Mouse (Mus musculus) CD4-positive, CD25-positive, alpha-beta regulatory T cell, adult 2 months (primary cell): ENCODE results near the gene Ajm1.

Source experiments
- DNase-seq: peaks from one replicate; pipeline ENCODE4 v3.0.0-alpha.2; 2012; ENCODE audit warnings: low read depth, low spot score

Ajm1 gene

DNA sequence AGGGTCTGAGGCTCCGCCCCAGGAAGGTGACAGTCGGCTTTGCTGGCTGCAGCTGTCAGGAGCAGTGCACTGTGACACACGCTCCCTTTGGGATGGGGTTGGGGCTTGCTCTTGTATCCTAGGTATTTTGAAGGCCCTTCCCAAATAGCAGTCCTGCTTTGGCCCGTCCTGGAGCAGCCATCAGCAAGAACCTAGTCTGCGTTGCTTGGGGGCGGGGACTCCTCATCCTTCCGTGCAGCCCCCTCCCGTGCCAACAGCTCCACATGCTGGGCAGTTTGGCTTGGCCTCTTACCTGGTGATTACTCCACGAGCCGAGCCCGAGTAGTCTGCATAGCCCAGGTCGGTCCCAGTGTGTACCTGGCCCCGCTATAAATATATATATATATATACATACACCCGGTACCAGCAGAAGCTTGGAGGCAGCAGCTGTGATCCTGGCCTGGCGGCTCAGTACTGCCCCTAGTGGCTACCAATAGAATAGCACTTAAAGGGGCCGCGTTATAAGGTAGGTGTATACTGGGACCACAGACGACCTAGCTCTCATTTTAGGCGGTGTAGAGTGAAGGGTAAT, at the start of gene Ajm1:
TSS of gene Ajm1 (minus strand) at position 464 of the 571 bp plus-strand sequence.
- DNase-seq: peak; percentile 87

DNA sequence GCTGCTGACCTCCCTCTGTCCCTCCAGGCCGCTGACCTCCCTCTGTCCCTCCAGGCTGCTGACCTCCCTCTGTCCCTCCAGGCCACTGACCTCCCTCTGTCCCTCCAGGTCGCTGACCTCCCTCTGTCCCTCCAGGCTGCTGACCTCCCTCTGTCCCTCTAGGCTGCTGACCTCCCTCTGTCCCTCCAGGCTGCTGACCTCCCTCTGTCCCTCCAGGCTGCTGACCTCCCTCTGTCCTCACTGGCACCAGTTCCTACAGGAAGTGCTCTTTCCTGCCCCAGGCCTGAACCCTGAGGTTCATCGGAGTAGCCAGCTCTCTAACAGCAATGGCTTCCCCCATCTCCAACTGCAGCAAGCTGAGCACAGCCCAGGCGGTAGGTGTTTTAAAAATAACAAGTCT, 47.2 kb upstream of the Ajm1 start:
- DNase-seq: no peak

DNA sequence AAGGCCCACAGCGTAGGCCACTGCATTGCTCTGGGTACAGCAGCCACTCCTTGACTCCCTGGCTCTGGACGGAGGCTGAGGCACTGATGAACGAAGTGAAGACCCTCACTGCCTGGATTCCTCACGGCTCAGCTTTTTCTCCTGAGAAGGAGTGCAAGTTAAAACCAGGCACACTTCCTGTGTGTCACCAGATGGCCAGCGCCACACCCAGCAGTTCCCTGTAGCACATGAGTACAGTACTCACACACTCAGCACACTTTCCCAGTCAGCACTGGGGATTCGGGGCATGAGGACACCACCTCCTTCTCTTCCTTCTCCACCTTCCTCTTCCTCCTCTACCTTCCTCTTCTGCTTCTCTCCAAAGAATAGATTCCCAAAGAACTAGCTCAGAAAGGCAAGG, 46.3 kb upstream of the Ajm1 start, which contains the start of gene Fcna:
TSS of gene Fcna (minus strand) at position 220 of the 400 bp plus-strand sequence.
- DNase-seq: no peak

DNA sequence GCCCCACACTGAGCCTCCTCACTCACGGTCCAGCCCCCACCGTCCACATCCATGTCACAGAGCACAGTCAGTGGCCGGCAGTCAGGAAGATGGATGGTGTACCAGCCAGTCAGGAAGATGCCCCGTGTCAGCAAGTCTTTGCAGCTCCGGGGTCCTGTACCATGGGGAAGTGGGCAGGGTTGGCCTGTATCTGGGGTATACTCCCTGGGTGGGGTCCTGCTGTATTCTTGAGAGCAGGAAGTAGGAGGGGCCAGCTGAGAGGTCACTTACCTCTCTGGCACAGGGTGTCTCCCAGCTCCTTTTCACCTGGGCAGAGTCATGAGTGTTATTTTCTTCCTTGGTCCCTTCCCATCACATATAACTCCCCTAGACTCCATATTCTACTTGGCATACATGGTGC, 44.4 kb upstream of the Ajm1 start:
- DNase-seq: no peak

DNA sequence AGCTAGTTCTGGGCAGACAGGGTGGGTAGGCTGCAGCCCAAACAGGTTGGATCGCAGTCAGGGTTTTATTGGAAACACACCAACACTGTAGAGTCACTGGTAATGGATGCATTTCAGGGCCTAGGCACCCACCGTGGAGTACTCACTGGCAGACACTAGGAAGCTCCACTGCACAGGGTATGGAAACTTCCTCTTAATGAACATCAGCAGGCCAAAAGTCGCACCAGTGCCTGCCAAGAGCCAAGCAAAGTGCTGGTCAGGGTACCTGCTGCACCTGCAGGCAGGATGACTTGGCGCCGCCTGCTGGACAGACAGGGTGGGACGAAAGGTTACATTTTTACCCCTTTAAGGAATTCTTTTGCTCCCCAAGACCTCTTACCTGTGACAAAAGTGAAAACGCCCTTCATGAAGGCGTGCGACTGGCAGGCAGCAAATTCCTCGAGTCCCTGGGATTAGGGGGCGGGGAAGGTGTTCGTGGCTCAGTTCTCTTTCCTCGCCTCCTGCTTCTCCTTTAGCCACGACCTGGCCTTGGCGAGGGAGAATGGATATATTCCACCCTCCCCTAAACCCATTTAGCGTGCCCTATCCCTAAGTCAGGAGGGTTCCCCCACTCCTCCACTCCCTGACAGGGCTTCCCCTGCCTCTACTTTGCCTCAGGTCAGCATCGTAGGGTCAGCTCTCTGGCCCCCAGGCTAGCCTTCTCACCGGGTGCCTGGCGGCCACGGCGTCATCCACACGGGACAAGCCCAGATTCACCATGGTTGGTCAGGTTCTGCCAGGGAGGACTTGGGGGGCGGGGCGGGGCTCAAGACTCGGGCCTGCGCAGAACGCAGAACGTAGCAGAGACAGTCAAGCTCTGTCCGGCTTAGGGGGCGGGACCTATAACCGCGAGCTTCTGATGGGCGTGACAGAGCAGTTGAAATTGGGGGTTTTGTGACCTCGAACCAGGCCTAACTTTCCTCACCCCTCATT, 40.0 kb upstream of the Ajm1 start, which contains the start of gene Tmem141:
TSS of gene Tmem141 (minus strand) at position 777 of the 972 bp plus-strand sequence.
- DNase-seq: peak; percentile 73

DNA sequence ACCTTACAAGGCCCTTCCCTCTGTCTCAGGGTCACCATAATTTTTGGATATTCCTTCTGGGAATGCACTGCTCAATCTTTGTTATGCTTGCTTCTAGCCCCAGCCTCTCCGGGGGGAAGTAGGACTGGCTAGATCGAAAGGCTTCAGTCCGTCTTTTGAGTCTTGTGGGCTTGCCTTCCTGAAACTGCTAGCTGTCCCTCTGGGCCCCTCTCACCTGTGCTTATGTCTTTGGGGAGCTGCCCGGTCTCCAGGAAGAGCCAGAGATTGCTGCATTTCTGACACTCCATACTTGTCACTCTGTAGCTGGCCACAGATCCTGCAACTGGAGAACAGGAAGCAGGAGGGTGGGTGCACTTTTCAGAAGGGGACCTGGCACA, 39.3 kb upstream of the Ajm1 start:
- DNase-seq: no peak

DNA sequence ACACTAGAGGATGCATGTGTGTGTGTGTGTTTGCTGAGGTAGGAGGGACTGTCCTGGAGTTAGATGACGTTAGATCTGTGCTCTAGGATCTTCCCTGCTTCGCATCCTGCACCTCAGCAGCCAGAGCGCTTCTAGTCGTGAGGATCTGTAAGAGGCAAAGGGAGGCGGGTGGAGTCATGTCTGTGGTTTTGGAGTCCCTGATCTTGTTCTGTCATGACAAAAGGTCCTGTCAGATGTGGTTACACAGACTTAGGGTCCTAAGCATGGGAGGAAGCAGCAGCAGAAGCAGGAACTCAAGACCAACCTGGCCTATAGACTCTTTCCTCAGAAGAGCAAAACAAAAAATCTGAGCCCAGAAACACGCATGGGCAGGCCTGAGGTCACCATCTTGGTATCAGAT, 38.8 kb upstream of the Ajm1 start:
- DNase-seq: peak; percentile 41

DNA sequence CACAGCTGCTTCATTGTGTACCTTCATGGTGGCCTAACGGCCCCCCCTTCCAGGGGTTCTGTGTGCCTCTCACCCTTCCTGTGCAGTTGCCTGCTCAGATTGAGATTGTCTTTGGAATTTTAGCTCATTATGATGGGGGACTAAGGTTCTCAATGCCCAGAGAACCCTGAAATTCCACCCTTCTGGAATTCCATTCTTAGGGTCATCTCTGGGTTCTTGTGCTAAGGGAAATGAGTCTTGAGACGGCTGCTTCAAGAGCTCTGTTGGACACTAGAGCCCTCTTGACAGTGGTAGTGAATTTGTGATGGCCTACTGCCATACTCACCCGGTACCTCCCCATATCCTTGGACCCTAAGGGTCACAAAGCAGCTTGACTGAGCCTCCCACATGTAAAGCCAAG, 36.0 kb upstream of the Ajm1 start, which contains the start of gene Ccdc183:
TSS of gene Ccdc183 (minus strand) at position 101 of the 400 bp plus-strand sequence.
- DNase-seq: no peak

DNA sequence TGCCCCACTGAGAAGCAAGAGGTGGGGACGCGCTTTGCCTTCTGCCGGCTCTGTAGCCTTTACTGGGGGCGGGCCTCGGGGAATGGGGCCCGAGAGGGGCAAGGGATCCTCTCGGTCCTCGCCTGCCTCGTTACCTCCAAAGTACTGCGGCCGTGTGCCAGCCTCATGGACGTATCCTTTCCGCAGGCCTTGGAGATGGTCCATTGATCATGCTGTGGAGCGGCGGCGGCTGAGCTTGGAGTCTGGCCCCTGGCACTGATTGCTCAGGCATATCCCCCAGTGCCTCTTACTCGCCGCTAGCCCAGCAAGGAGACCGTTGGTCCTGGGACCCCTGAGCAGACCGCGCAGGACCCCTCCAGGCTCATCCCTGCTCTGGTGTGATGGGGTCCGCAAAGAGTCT, 34.8 kb upstream of the Ajm1 start:
- DNase-seq: no peak

DNA sequence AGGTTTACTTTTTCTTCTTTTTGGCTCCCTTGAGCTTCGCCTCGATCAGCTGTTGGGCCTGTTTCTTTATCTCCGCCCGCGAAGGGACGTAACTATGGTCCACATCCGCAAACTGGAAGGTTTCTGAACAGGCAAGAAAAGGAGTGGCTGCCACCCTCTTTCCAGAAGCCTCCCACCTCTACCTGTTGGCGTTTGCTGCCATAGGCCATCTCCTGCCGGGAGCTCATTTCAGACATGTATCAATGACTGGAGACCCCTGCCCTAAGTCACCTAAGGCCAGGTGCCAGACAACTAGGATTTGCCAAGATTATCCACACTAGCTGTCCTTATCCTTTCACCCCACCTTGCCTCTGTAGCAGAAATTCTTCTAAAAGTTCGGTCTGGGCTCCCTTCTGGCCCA, 27.1 kb upstream of the Ajm1 start:
- DNase-seq: no peak

DNA sequence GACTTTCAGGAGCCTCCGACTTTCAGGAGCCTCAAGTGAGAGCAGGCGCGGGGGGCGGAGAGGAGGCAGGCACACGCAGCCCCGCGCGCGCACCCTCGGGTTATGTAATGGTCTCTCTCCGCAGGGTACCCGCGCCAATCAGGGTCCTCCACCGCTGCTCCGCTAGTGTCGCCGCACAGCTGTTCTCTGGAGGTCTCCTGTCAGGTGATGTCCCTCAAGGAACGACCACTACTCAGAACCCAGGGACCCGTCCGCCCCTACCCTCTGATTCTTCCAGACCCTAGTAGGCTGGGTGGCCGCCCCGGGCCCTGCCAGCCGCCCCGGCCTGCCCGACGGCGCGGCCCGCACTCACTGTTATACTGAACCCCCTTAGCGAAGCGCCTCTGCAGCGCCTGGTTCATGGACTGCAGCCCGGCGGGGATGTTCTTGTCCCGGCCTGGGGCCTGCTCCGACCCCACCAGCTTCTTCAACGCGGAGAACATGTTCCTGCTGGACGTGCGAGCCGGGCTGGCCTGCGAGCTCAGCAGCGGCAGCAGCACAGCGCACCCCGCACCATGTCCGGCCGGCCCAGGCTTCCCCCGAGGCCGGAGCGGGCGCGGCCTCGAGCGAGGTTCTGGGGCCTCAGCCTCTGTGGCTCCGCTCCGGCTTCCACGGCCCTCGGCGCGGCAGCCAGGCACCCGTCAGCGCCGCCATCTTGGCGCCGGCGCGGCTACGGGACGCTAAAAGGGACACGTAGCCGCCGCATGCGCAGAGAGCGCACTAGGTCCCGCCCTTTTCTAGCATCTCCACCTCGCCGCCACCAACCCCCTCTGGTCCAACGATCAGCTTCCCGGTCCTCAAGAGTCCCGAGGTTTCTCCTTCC, 26.4 kb upstream of the Ajm1 start, which contains the start of gene Rabl6:
TSS of gene Rabl6 (minus strand) at position 761 of the 862 bp plus-strand sequence.
- DNase-seq: peak; percentile 94

DNA sequence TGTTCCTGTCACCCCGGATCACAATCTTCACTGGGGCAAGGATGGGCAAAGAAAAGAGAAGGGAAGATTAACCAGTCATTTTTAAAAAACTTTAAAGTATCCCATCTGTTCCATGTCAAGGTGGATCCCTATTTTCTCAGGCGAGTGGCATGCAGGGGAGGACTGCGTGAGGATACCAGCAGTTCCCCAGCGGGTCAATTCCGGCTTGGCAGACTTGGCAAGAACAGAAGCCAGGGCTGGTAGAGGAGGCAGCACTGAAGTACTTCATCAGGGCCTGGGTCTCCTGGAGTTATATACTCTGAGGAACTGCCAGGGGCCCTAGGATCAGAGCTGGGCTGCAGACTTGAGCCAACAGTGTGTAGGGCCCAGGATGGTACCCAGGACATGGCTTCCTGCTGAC, 21.0 kb upstream of the Ajm1 start:
- DNase-seq: no peak

DNA sequence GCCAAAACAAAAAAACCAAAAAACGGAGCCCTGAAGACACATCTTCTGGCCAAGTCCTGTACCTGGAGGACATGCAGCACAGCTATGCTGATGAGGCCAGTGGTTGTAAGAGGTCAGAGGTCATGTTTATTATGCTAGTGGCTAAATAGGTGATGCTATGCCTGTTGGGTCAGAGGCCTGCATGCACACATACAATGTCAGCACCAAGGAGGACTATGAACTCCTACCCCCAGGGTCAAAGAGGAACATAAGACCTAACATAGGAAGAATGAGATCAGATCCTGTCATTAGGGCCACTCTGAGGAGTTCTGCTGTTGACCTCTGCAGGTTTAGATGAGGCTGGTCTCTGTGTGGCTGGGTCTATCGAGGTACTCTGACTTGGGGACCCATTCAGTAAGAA, 18.5 kb upstream of the Ajm1 start:
- no peak for DNase-seq

DNA sequence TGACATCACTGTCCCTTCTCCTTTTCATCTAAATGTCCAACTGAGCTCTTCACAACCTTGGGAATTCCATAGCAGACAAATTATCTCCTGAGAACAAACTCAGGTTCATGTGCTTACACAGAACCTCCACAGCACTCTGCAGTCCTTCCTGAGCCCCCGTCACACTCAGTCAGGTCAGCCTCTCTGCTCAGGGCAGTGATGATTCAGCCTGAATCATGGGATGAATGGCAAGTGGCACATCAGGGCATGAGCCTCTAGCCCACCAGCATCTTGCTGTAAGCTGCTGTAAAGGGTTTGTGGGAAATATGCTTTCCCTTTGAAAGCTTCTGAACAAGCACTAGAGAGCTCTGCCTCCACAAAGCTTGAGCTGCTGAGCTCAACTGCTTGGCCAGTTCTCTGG, 17.2 kb upstream of the Ajm1 start:
- no peak for DNase-seq

DNA sequence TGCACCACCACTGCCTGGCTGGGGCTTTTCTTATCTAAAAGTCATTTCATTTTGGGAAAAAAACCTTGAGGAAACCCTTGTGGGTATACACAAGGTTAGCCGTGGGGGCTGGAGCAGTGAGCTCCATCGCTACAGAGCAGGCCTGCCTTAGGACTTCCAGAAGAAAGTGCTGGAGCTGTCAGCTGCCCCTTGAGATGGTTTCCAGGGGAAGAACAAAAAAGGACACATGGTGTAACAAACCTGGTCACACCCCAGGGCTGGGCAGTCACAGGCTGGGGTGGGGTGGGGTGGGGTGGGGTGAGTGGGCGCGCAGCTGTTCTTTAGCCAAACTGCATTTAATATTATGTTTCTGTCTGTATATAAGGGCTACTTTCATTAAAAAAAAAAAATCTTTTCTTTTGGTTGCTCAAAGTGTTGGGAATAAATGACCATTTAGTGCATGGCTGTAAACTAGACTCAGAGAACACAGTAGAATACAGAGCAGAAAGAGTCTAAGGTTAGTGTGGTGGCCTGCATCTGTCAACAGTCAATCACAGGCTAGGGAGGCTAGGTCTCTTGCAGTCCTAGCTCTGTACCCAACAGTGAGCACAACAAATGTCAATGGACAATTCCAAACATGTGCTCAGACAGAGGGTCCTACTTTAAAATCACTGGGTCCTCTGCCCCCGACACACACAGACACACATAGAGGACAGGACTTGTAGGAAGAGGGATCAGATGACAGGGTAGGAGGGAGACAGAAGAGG, 15.4 kb upstream of the Ajm1 start:
- DNase-seq: no peak

DNA sequence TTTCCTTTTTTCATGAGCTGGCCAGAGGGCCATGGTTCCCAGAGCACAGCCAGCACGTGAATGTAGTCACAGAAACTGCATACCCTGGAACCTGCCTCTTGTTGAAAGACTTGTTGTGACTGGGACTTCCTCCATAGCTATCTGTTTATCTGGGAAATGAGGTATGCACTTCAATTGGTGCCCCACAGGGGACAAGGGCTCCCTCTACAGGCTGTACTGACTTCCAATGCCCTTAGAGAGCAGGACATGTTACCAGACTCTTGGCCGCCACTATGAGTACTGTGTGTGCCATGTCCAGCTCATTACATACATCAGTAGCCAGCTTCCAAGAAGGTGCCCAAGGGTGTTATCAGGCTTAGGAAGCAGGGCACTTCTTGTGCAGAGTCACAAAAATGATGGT, 10.3 kb upstream of the Ajm1 start:
- peak; percentile 58 for DNase-seq

DNA sequence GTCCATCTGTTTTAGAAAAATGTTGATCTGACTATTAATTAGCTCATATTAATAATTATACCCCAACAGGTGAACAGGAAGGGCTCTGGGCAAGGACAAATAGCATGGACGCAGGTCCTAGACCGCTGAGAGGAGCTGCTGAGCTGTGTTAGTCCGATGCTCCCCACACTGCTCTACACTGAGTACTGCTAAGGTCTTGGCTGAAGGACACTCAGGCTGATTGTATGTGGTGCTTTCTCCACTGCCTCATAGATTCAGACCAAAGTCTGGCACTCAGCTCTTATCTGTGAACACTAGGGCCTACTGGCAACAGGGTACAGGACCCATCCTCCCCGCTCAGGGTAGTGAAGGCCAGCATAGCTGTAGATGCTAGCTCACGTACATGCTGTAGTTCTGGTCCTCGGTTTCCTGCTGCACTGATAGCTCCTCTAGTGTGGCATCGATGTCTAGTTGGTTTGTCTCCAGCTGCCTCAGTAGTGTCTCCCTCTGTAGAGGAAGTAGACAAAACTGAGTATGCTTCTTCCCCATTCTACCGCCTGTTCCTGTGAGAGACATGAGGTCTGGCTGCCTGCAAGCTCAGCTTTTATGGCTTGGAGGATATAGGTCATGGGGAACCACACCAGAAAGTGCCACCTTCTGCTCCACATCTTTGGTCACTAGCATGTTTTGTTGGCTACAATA, 6.8 kb upstream of the Ajm1 start:
- no peak for DNase-seq

DNA sequence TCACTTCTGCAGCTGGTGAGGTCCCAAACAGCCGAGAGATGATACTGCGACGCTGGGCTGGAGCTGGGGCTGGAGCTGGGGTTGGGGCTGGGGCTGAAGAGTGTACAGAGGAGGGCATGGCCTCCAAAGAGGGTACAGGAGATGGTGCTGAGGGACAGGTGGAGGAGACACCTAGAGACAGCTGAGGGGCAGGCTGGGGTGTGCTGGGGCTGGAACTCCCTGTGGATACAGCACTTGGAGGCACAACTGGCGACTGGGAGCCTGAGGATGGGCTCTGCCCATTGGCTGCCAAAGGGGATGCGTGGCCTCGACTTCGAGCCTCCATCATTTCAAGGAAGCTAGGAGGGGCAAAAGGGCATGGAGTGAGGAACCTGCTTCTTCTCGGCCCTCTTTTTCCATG, 5.7 kb upstream of the Ajm1 start:
- no peak for DNase-seq

DNA sequence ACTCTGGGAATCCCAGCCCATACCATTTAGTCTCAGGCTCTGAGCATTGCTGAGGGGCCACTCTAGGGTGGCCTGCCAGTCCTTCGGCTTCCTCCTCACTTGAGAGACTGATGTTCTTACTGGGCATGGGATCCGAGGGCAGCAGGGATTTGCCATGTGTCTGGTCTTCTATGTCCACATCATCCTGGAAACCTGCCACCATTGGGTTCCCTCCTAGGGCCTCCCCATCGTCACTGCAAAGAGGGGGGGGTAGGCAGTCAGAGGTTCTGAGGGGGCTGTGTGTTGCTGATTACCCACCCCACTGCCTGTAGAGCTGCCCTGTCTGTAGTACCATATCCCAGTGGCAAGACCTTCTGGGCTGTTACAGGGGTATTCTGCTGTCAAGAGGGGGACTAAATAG, 4.0 kb upstream of the Ajm1 start:
- DNase-seq: no peak

DNA sequence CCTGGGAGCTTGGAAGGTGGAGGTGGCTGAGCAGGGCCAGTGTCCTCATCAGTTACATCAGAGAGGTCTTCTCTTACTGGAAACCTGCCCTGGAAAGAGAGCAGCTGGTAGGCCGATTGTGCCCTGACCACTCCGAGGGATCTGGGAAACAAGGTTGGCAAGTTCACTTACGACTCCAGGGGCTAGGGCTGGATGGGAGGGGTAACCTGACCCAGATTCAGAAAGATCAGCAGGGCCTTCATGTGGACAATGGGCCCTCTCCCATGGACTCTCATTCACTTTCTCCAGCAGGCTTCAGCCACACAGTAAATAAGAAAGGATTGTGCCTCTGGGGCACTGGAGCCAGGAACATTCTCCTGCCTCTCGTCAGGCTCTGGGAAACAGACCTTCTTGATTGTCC, 3.3 kb upstream of the Ajm1 start:
- DNase-seq: no peak

DNA sequence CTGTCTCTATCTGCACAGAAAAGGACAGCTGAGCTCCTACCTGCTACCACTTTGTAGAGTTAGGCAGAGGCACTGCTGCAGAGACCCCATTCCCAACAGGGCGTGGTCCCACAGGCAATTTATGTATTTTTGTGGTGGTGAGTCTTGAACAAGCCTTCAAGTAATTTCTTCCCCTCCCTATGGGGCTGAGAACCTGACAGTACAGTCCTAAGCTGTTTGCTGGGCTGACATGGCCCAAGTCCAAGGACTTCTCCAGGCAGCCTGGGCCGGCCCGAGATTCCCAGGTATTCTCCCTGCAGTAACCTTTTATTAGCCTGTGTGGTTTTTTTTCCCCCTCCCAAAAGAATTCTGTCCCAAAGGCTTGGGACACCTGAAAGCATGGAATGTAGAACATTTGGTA, 2.6 kb upstream of the Ajm1 start:
- DNase-seq: no peak
